Mouse (Mus musculus): Measurements from ENCODE around the gene Snrnp25. TPM values are rescaled to one million over a fixed set of nuclear protein-coding genes. Genes with fewer than 3 reads are reported as not detected.
A peak's percentile ranks its signal among the peaks of the same experiment; 100 is the strongest.

Gene Snrnp25
- total RNA-seq, 1 experiment from 2014 or later: 59.5 TPM

GRCm38 (mm10) chr11:32238093-32238860 is 33.1 kb downstream of the Snrnp25 start:
- peak; percentile 94 for ATAC-seq (replicated peaks; ENCODE audit: low read depth, poor library complexity, severe bottlenecking)

- ATAC-seq (replicated peaks; ENCODE audit: low read depth, poor library complexity, severe bottlenecking): no peak
Observed at GRCm38 (mm10) chr11:32241391-32241790, 36.2 kb downstream of the Snrnp25 start.

DNA sequence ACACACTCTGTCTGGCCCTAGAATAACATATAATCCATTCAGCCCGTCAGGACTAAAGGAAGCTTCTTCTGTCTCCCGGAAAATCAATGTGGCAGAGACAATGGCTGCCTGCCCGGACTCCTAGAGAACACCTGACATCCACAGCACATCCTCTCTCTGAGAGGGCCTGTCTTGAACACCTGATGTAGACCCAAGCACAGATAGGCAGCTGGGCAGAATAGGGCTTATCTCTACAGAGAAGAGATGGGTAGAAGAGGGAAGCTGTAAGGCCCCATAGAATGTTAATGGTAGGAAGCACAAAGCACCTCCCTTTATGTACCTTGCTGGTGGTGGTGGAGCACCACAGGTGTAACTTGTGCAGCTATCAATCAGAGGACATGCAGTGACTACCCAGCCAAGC is 37.0 kb downstream of the Snrnp25 start:
- ATAC-seq (replicated peaks; ENCODE audit: low read depth, poor library complexity, severe bottlenecking): no peak

GRCm38 (mm10) chr11:32243205-32243955 is 38.2 kb downstream of the Snrnp25 start:
- no peak for ATAC-seq (replicated peaks; ENCODE audit: low read depth, poor library complexity, severe bottlenecking)

DNA sequence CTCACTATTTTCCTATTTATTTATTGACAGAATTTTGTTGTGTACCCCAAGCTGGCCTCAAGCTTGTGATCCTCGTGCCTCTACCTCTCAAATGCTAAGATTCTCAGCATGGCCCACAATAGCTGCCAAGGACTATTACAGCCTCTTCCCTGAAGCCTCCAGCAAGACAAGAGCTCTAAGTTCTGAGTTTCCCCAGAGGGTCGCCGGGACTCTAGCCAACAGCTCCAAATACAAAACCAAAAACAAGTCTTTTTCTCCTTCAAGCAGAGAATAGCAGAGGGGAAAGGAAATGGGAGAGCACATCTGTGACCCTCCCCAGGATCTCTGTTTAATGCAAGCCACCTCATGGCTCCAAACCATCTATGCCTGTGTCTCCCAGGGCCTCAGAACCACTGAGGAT is 38.8 kb downstream of the Snrnp25 start:
- ATAC-seq (replicated peaks; ENCODE audit: low read depth, poor library complexity, severe bottlenecking): no peak

GRCm38 (mm10) chr11:32244617-32245016 is 39.4 kb downstream of the Snrnp25 start:
- ATAC-seq (replicated peaks; ENCODE audit: low read depth, poor library complexity, severe bottlenecking): no peak

- ATAC-seq (replicated peaks; ENCODE audit: low read depth, poor library complexity, severe bottlenecking): peak; percentile 79
Observed at GRCm38 (mm10) chr11:32245614-32246013, 40.4 kb downstream of the Snrnp25 start.

DNA sequence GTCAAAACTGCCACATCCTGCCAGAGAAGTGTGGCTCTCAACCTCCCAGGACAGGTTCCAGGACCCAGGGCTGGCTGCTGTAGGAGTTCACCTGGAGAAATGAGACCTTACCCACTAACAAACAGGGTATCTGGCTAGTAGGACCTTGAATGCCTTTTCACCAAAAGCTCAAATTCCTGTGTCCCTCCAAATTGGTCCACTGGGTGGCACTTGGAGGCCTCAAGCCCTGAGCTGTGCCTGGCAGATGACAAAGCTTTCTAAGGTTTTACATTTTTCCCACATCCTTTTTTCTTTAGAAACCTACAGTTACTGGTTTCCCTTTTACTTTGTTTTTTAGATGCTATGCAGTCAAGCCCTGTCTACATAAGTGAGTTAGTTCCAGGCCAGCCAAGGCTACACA is 41.9 kb downstream of the Snrnp25 start:
- ATAC-seq (replicated peaks; ENCODE audit: low read depth, poor library complexity, severe bottlenecking): peak; percentile 63

- ATAC-seq (replicated peaks; ENCODE audit: low read depth, poor library complexity, severe bottlenecking): no peak
Observed at GRCm38 (mm10) chr11:32248350-32248749, 43.1 kb downstream of the Snrnp25 start.

DNA sequence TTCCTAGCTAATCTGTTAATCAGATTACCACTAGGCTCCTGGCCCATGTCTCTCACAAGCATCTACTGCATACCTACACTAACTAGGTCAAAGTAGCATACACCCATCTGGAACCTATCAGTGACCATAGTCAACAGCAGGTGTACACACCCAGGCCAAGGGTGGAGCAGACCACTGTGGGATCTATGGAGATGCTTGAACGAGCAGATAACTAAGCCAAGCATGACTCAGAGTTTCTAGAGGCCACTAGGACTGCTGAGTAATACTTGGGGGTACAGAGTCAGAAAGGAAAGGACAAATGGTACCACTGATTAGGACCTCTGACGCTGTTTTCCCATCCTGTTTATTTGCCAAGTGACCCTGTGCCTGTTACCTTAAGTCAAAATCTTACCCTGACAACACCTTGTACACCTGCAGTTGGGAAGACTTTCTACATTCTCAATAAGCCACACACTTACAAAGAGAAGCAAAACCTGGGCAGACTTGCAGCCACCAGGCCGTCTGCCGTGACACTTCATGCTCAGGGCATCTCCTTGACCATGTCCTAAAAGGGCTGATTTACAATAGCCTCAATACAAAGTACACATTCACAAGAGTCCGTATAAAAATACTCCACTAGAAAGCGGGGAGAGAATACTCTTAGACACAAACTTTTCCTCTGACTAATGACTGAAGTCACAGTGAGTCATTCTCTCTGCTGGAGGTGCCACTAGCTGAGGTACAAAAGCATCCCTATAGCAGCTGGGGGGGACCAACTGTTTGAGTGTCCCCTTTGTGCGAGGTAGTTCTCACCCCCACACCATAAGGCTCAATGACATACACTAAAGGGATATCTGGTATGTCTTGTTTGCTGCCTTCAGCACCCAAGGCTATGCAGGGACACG is 45.9 kb downstream of the Snrnp25 start:
- ATAC-seq (replicated peaks; ENCODE audit: low read depth, poor library complexity, severe bottlenecking): peak; percentile 44

DNA sequence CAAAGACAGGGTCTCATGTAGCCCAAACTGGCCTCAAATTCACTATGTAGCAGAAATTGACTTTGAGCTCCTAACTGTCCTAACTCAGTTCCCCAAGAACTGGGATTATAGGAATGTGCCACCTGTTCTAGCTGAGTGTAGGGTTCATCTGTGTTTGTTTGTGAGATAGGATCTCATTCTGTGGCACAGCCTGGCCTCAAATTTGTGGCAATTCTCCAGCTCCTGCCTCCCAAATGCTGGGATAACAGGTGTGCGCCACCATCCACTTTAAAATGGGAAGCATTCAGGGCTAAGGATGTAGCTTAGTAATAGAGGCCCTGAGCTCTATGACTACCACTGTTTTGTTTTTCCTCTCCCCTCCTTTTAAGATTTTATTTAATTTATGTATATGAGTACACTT is 47.9 kb downstream of the Snrnp25 start:
- no peak for ATAC-seq (replicated peaks; ENCODE audit: low read depth, poor library complexity, severe bottlenecking)

DNA sequence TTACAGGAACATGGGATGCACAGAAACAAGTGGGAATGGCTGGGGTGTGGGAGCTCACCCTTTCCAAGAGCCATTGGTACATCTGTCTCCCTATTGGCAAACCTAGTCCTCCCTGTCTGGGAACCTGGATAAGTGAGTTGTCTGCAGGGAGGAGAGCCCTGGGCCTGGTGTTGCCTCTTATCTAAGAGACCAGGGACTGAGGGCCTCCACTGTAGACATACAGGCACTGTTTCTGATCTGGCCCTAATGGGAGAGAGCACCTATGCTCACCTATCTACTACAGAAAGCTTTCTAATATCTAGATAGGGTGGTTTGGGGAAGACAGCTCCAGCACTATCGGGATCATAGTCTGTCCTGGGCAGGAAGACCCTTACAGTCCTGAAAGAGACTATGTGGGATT is 50.9 kb downstream of the Snrnp25 start:
- no peak for ATAC-seq (replicated peaks; ENCODE audit: low read depth, poor library complexity, severe bottlenecking)

GRCm38 (mm10) chr11:32256566-32256965 is 51.4 kb downstream of the Snrnp25 start:
- no peak for ATAC-seq (replicated peaks; ENCODE audit: low read depth, poor library complexity, severe bottlenecking)

Other genes with a start within 250 kb of the Snrnp25 start
- not detected in 2 replicates for gene 4930524B15Rik, start 239.8 kb upstream of the Snrnp25 start, total RNA-seq (2017)
- 1.8 and 3.1 TPM in 2 replicates for gene Nsg2, start 205.0 kb upstream of the Snrnp25 start, total RNA-seq (2017)
- not detected in 2 replicates for gene Il9r, start 5.1 kb upstream of the Snrnp25 start, total RNA-seq (2017)
- gene Rhbdf1, start 16.9 kb downstream of the Snrnp25 start, total RNA-seq (2017): 0.32 and 2.0 TPM in 2 replicates
- gene Mpg, start 21.1 kb downstream of the Snrnp25 start, total RNA-seq (2017): 3.2 and 5.3 TPM in 2 replicates
- 7.7 and 19.6 TPM in 2 replicates for gene Nprl3, start 62.3 kb downstream of the Snrnp25 start, total RNA-seq (2017)
- not detected in 2 replicates for gene Hba-x, start 71.0 kb downstream of the Snrnp25 start, total RNA-seq (2017)
- gene Hba-a1, start 78.1 kb downstream of the Snrnp25 start, total RNA-seq (2017): 18.1 and 30.7 TPM in 2 replicates
- not detected in 2 replicates for gene Hbq1b, start 81.5 kb downstream of the Snrnp25 start, total RNA-seq (2017)
- gene Hba-a2, start 91.1 kb downstream of the Snrnp25 start, total RNA-seq (2017): 89.2 and 92.8 TPM in 2 replicates
- not detected in 2 replicates for gene Hbq1a, start 94.7 kb downstream of the Snrnp25 start, total RNA-seq (2017)
- gene Sh3pxd2b, start 142.4 kb downstream of the Snrnp25 start, total RNA-seq (2017): 2.5 and 3.0 TPM in 2 replicates
- 3.9 and 7.0 TPM in 2 replicates for gene Ubtd2, start 250.0 kb downstream of the Snrnp25 start, total RNA-seq (2017)

Measured in common myeloid progenitor, adult 5-6 weeks (primary cell).